Mouse (Mus musculus) cerebellum, adult 8-10 months (tissue): ENCODE results near the gene Zpld1.

Experiments
- DNase-seq: peaks from one replicate; pipeline ENCODE4 v3.0.0; 2022

The Zpld1 gene

GRCm38 (mm10) chr16:55297886-55298285, at the start of gene Zpld1:
Gene Zpld1 (minus strand): TSS chr16:55297986.
- no peak for DNase-seq

GRCm38 (mm10) chr16:55345644-55346043, 47.9 kb upstream of the Zpld1 start:
- no peak for DNase-seq

DNA sequence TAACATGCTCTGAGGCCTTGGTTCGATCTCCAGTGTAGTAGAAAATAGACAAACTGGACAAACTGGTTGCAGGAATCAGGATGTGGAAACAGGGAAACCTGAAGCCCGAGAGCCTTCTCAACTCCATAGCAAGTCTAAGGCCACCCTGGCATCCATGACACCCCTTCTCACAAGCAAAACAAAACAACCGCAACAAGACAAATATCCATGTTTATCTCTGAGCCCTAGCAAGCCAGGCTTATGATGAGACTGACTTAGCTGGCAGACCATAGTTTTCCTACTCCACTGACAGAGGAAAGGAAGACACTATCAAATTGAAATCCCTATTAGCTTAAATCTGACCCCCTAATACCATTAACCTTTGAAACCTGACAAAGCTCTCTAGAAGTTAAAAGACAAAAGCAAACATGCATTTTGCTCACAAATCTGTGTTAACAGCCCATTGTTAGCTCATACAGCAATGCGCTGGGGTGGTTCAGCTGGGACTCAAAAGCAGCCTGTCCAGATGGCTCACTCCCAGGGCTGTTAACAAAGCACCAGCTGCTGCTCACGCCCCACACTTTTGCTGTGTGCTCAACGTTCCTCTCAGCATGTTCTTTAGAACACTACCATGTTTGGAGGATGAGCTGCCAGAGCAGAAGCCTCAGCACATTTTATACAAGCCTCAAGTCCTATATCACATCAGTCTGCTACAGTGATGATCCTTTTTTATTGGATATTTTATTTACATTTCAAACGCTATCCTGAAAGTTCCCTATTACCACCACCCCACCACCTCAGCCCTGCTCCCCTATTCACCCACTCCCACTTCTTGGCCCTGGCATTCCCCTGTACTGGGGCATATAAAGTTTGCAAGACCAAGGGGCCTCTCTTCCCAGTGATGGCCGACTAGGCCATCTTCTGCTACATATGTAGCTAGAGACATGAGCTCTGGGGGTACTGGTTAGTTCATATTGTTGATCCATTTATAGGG, 24.0 kb upstream of the Zpld1 start:
- no peak for DNase-seq

- DNase-seq, result no peak
Measured at GRCm38 (mm10) chr16:55316996-55317395, 19.2 kb upstream of the Zpld1 start.

- no peak for DNase-seq
Measured at GRCm38 (mm10) chr16:55312106-55312505, 14.3 kb upstream of the Zpld1 start.

- DNase-seq, result no peak
Measured at GRCm38 (mm10) chr16:55282696-55283095, 15.1 kb downstream of the Zpld1 start.

- DNase-seq, result no peak
Measured at GRCm38 (mm10) chr16:55277447-55277846, 20.3 kb downstream of the Zpld1 start.

DNA sequence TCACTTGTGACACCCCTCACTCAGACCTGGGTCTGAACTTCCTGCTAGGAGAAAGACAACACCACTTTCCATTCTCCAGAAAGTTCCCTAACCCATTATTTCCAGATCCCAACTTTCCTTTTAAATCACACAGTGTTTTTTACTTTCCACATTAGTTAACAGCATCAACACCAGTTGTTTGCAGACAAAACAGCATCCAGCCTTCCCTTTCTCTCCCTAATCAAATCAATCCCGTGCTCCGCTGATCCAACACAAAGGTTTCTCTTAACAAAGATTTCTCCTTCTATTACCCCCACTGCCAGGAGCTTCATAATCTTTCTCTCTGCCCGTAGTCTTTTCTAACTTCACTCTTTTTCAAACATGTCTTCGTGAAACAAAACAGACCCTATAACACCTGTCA, 32.5 kb downstream of the Zpld1 start:
- no peak for DNase-seq

GRCm38 (mm10) chr16:55260862-55261574, 36.8 kb downstream of the Zpld1 start:
- no peak for DNase-seq

- DNase-seq, result no peak
Measured at GRCm38 (mm10) chr16:55259719-55260118, 38.1 kb downstream of the Zpld1 start.

DNA sequence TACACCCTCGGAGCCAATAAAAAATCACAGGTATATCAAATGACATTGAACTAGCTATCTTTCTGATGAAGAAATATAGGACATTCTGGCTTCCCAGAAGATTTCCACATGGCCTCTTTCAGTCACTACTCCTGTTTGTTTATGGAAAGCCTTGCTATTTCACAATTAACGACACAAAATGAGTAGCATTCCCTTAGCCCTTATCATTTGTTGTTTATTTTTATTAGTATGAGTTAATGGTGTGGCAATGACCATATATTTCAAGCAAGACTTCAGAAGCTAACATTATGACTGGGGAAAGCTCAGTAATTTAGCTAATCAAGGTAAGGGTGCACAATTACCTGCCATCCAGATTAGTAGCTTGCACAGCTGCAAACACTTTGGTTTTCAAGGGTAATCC, 56.8 kb downstream of the Zpld1 start:
- no peak for DNase-seq

- no peak for DNase-seq
Measured at GRCm38 (mm10) chr16:55228995-55229622, 68.7 kb downstream of the Zpld1 start.

DNA sequence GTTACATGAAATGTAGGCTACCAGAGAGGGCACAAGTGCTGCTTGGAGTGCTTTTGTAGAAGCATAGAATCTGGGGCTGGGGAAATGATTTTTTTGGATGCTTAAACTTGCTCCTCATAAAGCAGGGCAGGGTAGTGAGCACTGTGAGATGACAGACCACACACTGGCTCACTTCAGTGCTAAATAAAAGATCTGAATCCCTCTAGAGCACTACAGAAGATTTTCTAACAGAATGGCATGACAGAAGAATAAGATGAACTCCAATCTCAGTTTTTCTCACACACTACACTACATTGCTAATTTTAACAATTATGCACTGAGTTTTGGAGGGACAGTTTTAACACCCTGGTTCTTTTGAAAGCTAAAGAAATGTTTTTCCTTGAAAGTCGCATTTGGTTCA, 93.8 kb downstream of the Zpld1 start:
- DNase-seq, result no peak

- no peak for DNase-seq
Measured at GRCm38 (mm10) chr16:55190397-55190796, 107.4 kb downstream of the Zpld1 start.

GRCm38 (mm10) chr16:55185370-55185769, 112.4 kb downstream of the Zpld1 start:
- no peak for DNase-seq
